Mouse (Mus musculus) layer of hippocampus, adult 9-10 months (tissue): ENCODE measurements at regions not wholly inside any gene's neighbourhood (a gene's known extent, or its start where the extent isn't known, plus 50 kb on each side); places are given as distances from the start of the nearest gene placed in this dataset.
"Not testable (repeated sequence)": the region's sequence is repeated elsewhere in the genome, so short reads cannot be mapped to it uniquely, and the experiment has no call there.

ENCODE experiments used
- DNase-seq: peaks from one replicate; pipeline ENCODE4 v3.0.0; 2022; ENCODE audit warnings: low spot score

DNA sequence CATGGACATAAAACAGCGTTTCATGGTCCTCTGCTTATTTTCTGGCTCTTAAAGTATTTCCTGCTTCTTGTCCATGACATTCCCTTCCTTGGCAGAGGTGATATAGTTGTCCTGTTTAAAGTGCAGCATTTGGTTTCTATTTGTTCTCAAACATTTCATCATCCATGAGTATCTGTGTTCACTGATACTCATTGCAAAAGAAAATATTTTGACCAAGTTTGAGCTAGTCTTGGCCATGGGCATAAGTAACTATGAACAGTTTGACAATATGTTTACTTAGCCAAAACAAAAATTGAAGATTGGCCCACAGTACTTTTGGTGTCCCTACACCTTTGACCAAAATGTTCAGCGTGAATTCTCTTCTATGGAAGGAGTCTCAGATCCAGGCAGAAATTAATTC, 58.7 kb upstream of the 2310057J18Rik start:
- not testable (repeated sequence) for DNase-seq

DNA sequence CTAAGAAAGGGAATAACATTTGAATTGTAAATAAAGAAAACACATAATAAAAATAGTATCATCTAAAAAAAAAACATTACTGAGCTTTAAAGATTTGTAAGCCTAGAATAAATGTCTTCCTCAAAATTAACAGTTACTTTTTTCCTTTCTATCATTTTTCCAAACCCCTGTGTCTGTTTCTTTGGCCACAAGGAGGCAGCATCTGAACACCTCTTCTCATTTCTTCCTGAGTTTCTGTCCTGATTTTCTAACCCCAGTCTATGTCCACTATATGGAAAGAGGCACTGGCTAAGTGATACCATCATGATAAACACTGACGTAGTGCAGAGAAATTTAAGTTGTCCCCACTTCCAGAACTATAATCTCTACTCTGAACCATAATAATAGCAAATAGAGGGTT, 55.8 kb upstream of the Soga3 start:
- DNase-seq: peak; percentile 18
